Mouse (Mus musculus): ENCODE data around the gene Lmbr1l. TPM values are rescaled to one million over a fixed set of nuclear protein-coding genes. Genes with fewer than 3 reads are reported as not detected.
A peak's percentile ranks its signal among the peaks of the same experiment; 100 is the strongest.

The Lmbr1l gene
- polyA plus RNA-seq, 1 experiment from 2014 or later = 28.3 TPM

DNA sequence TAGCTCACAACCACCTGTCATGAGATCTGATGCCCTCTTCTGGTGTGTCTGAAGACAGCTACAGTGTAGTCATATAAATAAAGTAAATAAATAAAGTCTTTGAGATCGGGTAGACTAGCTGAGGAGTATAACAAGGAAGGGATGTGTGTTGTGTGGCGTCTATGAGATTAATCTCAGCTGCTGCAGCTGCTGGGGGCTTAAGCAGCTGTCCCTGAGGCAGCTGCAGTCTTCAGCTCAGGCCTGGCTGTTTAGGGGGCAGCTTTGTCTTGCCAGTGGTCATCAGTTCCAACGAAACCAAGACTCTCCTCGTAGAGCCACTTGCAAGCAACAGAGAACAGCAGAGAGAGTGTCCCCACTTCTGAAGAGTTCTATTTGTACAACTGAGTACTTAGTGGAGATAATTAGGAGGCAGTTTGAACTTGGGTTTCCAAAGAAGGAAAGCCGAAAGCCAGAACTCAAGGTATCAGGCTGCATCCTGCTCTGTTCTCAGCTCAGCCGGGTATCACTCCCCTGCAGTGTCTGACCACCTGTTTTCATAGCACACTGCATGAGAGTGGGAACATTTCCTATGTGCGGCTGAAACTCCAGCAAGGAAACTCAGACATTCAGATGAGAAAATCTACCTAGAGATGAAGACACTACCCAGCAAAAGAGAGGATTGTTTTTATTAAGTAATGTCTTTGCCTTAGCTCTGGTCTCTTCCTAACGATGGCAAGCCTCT, 31.2 kb downstream of the Lmbr1l start:
- 72% methylated on average over 8 of the region's 8 CpGs for WGBS
- no peaks in the 10 kb centered on the region for H3K9me3 ChIP-seq (replicated peaks)
- H3K4me1 ChIP-seq = peaks cover 15% of the 10 kb centered on the region
- DNase-seq (ENCODE audit: low spot score) = no peak
- H3K27me3 ChIP-seq (ENCODE audit: low read depth, poor library complexity, severe bottlenecking) = peaks cover 14% of the 10 kb centered on the region
- H3K36me3 ChIP-seq = no peaks in the 10 kb centered on the region
- H3K27ac ChIP-seq = no peak overlapping the region
- H3K4me3 ChIP-seq = no peak overlapping the region

DNA sequence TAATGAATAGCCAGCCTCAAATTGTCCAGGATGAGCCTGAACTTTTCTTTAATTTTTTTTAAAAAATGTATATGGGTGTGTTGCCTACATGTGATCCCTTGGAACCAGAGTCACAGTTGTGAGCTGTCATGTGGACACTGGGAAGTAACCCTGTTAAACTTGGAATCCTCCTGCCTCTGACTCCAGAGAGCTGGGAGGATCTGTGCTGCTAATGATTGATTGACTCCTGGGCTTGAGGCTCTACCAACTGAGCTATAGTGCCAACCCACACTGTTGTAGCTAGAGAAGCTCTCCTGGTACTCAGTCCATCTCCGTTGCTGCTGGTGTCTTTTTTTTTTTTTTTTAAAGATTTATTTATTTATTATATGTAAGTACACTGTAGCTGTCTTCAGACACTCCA, 33.9 kb downstream of the Lmbr1l start:
- DNase-seq (ENCODE audit: low spot score) = no peak
- WGBS = 81% methylated on average over 1 of the region's 1 CpGs
- peaks cover 31% of the 10 kb centered on the region for H3K4me1 ChIP-seq
- no peak overlapping the region for H3K4me3 ChIP-seq
- H3K27me3 ChIP-seq (ENCODE audit: low read depth, poor library complexity, severe bottlenecking) = no peaks in the 10 kb centered on the region
- no peak overlapping the region for H3K27ac ChIP-seq
- H3K9me3 ChIP-seq (replicated peaks) = no peaks in the 10 kb centered on the region
- H3K36me3 ChIP-seq = peaks cover 6% of the 10 kb centered on the region

DNA sequence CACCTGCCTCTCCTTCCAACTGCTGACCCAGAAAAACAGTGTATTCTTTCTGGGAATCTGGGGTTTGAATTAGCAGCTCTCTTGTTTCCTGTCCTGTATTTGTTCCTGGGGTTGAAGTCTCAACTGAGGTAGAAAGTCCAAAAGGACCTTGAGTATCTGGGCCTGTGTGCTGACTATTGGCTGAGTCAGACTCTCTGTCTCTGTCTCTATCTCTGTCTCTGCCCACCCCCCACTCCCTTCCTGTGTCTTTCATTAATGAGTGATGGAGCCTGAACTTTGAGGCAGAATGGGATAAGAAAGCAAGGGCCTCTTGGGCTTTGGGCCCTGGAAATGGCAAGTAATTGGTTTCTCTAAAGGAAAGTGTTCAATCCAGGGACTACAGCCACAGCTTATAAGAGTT, 34.4 kb downstream of the Lmbr1l start:
- Histone ChIP-seq H3K9me3 (replicated peaks) (no peaks in the 10 kb centered on the region), H3K4me3 (no peak overlapping the region), H3K27me3 (ENCODE audit: low read depth, poor library complexity, severe bottlenecking) (no peaks in the 10 kb centered on the region), H3K36me3 (peaks cover 11% of the 10 kb centered on the region), H3K27ac (no peak overlapping the region), H3K4me1 (peaks cover 31% of the 10 kb centered on the region)
- no peak for DNase-seq (ENCODE audit: low spot score)

DNA sequence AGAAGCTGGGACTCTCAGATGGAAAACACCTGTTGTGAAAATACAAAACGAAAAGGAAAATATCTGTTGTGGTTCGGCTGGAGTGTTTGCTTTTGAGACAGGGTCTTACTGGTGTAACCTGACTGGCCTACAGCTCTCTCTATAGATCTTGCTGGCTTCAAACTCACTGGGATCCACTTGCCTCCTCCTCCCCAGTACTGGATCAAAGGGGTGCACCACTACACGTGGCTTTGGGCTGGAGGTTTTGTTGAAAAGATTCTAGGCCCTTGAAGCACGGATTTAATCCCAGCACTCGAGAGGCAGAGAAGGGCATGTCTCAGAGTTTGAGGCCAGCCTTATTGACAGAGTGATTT, 36.4 kb downstream of the Lmbr1l start:
- H3K9me3 ChIP-seq (replicated peaks) = no peaks in the 10 kb centered on the region
- peaks cover 22% of the 10 kb centered on the region for H3K36me3 ChIP-seq
- H3K4me3 ChIP-seq = peak overlapping the region; percentile 77
- peaks cover 31% of the 10 kb centered on the region for H3K4me1 ChIP-seq
- H3K27ac ChIP-seq = peak overlapping the region; percentile 92
- 17% methylated on average over 5 of the region's 5 CpGs for WGBS
- no peaks in the 10 kb centered on the region for H3K27me3 ChIP-seq (ENCODE audit: low read depth, poor library complexity, severe bottlenecking)
- DNase-seq (ENCODE audit: low spot score) = no peak

DNA sequence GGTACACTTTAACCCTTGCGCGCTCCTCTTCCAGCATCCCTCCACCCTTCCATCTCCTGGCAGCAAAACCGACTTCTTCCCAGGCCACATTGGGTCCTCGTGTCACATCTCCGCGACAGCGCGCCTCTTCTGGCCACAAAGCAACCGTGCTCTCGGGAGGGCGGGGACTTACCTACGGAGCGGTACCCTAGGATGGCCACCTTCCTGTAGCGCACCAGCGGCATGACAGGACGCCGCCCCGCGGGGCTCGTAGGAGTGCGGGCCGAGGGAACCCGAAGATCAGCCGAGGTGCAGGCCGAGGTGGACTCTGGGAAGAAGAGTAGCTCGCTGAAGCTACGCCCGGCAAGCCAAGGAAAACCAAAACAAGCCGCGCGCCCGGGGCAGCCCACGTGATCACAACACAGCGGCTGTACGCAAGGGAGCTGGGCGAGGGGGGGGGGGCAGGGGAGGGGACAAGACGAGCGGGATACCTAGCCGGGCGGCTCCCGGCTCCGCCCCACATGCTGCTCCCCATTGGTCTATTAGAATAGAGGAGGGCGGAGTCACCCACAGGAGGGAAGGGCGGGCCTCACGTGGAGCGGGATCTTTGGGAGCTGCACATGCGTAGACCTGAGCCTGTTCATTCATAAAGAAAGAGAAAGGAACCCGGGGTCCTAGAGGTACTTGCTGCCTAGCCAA, 36.9 kb downstream of the Lmbr1l start:
- peak; percentile 96 for DNase-seq (ENCODE audit: low spot score)
- Histone ChIP-seq H3K27ac (peak overlapping the region; percentile 92), H3K4me3 (peak overlapping the region; percentile 77), H3K27me3 (ENCODE audit: low read depth, poor library complexity, severe bottlenecking) (no peaks in the 10 kb centered on the region), H3K36me3 (peaks cover 26% of the 10 kb centered on the region), H3K9me3 (replicated peaks) (no peaks in the 10 kb centered on the region), H3K4me1 (peaks cover 31% of the 10 kb centered on the region)
- under 1% methylated on average over 48 of the region's 48 CpGs for WGBS

DNA sequence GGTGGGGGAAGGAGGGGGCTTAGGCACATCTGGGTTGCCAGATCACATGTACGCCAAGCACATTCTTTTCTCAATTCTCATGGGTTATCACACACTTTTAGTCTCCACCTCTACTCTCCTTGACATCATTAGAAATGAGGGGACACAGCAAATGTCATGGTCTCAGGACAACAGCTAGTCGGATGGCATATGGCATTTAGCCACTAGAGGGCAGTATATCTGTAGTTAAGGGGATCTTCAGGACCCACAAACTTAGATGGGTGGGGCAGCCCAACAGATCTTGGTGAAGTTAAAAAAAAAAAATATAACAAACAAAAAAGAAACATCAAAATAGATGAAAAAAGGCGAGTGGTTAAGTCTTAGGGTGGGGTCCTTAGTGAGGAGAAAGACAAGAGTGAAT, 40.7 kb downstream of the Lmbr1l start:
- Histone ChIP-seq H3K9me3 (replicated peaks) (no peaks in the 10 kb centered on the region), H3K27me3 (ENCODE audit: low read depth, poor library complexity, severe bottlenecking) (no peaks in the 10 kb centered on the region), H3K4me1 (peaks cover 30% of the 10 kb centered on the region), H3K36me3 (peaks cover 26% of the 10 kb centered on the region), H3K4me3 (no peak overlapping the region), H3K27ac (no peak overlapping the region)
- DNase-seq (ENCODE audit: low spot score) = no peak
- WGBS = 19% methylated on average over 3 of the region's 3 CpGs

DNA sequence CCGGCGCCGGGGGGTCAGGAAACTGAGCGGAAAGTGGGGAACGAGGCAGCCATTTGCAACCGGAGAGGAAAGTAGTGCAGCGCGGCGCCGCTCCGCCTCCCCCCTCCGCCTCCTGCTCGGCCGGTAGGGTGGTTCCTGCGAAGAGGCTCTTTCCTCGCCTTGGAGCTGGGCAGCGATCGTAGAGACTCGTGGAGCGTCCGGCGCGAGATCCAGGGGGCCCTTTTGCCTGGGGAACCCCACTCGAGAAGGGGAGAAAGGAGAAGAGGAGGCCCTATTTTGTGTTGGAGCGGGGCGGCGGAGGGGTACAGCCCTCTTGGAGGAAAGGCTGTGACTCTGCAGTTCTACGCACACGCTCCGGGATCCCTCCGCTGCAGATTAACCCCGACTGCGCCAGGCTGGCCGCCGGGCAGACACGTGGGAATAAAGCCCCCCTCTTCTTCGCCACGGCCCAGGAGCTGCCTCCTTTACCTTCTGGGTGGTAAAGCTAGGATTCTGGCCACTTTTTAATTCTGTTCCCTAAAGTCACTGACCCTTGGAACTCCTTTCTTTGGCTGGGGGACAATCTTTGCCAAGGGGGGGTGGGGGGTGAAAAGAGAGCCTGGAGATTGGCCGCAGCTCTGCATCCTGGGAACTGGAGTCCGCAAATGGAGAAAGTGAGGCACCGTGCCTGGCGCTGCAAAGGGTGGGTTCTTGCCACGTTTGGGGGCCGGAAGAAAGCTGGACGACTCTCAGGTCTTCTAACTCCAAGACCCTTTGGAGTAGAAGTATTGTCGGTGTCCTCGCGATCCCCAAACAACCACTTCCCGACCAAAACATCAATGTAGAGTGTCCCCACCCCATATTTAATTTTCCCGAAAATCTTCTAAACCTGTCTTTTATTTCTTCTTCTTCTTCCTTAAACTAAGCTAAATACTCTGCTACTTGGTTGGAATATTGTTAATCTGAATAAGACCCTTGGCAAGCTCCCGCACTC, 45.8 kb downstream of the Lmbr1l start:
- peaks cover 37% of the 10 kb centered on the region for H3K4me1 ChIP-seq
- 1% methylated on average over 48 of the region's 51 CpGs for WGBS
- no peaks in the 10 kb centered on the region for H3K9me3 ChIP-seq (replicated peaks)
- peaks cover 25% of the 10 kb centered on the region for H3K36me3 ChIP-seq
- H3K4me3 ChIP-seq = peak overlapping the region; percentile 99
- DNase-seq (ENCODE audit: low spot score) = peak; percentile 96
- peak overlapping the region; percentile 98 for H3K27ac ChIP-seq
- no peaks in the 10 kb centered on the region for H3K27me3 ChIP-seq (ENCODE audit: low read depth, poor library complexity, severe bottlenecking)

DNA sequence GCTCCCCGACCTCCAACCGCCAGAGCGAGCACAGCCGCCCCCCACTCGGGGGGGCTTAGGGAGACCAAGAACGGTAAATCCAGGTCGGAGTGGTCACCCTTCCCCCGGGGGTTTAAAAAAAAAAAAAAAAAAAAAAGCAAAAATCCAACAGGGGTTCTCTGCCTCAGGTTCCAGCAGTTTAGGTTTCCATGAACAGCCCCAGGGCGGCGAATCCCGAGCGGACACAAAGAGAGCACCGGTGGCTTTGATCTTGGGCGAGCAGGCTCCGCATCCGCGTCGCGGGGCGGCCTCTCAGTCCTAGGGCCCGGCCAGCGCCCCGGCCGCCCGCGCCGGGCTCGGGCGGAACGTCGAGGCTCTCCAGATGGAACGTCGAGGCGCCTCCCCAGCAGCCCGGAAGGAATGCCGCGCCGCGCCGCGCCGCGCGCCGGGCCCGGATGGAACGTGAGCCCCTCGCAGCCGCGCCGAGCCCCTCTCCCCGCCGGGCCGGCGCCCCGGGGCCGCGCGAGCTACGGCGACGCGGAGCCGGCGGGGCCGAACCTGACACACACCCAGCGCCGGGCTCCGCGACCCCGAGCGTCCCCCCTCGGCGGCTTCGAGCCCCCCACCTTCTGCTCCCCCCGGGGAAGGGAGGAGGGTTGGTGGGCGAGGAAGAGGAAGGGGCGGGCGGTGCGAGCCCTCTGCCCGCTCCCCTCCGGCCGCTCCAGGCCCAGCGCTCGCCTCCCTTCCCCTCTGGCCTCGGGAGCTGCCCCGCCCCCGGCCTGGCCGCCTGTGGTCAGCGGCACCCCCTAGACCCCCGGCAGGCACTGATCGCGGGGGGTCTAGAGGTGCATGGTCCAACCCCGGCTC, 46.7 kb downstream of the Lmbr1l start, which contains the start of gene Kmt2d:
Gene Kmt2d (minus strand): TSS at position 135 of the 846 bp plus-strand sequence.
- under 1% methylated on average over 87 of the region's 94 CpGs for WGBS
- peaks cover 39% of the 10 kb centered on the region for H3K4me1 ChIP-seq
- H3K4me3 ChIP-seq = peak within 1 kb of the TSS; percentile 99
- no peaks in the 10 kb centered on the region for H3K27me3 ChIP-seq (ENCODE audit: low read depth, poor library complexity, severe bottlenecking)
- no peak for DNase-seq (ENCODE audit: low spot score)
- peak within 1 kb of the TSS; percentile 98 for H3K27ac ChIP-seq
- H3K9me3 ChIP-seq (replicated peaks) = no peaks in the 10 kb centered on the region
- peaks cover 31% of the 10 kb centered on the region for H3K36me3 ChIP-seq

DNA sequence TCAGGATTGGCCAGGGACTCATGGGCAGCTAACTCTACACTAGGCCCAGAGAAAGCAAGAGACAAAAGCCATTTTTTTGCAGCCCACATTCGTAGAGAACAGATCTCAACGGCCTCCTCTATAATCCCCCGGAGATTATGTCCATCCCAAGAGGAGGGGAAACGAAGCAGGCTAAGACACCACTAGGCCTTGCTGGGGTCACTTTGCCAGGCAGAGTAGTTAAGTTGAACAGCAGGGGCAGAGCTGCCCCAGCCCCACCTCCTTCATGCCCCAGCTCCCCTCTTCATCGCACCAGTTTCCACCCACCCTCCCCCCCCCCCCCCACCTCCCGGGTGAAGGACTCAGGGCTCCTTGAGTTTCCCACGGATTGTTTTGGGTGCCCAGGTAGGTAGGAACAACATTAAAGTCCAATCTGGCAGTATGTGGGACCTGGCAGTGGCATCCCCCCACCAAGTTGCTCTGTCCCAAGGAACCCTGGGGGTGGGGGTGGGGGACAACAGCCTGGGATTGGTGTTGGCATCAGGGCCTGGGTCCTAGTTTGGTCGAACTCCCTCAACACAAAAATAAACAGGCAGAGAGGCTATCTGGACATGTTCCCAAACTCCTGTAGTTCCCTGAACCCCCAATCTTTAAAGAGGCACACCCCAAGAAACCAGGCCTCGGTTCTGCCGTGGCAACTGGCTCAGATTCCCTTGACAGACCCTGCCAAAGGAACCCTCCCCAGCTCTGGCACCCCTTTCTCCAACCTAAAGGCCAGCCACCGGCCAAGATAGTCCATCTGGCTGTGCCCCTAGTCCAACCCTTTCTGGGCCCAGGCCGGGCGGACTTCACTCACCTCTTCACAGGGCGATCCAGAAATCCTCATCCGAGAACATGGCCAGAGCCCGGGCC, 47.6 kb downstream of the Lmbr1l start:
- Histone ChIP-seq H3K9me3 (replicated peaks) (no peaks in the 10 kb centered on the region), H3K27ac (peak overlapping the region; percentile 98), H3K36me3 (peaks cover 39% of the 10 kb centered on the region), H3K27me3 (ENCODE audit: low read depth, poor library complexity, severe bottlenecking) (no peaks in the 10 kb centered on the region), H3K4me1 (peaks cover 39% of the 10 kb centered on the region), H3K4me3 (peak overlapping the region; percentile 99)
- WGBS = under 1% methylated on average over 16 of the region's 16 CpGs
- peak; percentile 63 for DNase-seq (ENCODE audit: low spot score)

DNA sequence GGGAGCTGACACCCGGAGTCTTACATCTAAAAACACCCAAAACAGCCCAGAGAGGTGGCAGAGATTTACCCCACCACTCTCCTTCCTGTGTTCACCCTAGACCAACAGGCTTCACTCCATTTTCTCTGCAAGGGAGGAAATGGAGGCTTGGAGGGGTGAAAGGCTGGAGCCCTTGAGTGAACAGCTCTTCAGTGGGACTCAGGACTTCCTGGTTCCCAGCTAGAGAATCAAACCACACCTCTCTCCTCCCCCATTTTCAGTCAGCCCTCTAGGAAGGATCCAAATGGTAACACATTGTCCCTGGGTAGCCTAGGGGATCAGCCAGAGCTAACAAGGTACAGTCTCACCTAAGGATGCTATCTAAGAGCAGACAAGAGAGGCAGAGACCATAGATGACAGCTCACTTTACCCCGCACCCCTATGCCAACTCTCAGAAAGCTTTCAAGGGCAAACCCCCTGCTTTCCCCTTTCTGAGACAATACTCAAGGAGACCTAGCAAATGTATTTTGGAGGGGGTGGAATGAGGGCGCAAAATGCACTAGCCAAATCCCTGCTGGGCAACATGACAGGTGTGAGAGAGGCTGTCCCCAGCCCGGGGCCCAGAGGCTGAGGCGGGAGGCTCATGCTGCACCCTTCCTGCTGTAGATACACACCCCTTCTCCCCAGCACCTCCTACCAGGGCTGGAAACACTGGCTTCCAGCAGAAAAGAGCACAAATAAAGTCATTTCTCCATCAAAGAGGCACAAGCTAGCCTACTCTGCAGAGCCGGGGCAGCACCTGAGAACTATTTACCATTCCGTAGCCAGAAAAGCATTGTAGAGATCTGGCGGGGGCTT, 48.5 kb downstream of the Lmbr1l start:
- peak overlapping the region; percentile 99 for H3K4me3 ChIP-seq
- H3K36me3 ChIP-seq = peaks cover 47% of the 10 kb centered on the region
- WGBS = 19% methylated on average over 8 of the region's 8 CpGs
- no peaks in the 10 kb centered on the region for H3K27me3 ChIP-seq (ENCODE audit: low read depth, poor library complexity, severe bottlenecking)
- H3K27ac ChIP-seq = peak overlapping the region; percentile 98
- no peaks in the 10 kb centered on the region for H3K9me3 ChIP-seq (replicated peaks)
- DNase-seq (ENCODE audit: low spot score) = no peak
- peaks cover 39% of the 10 kb centered on the region for H3K4me1 ChIP-seq

All from limb, embryonic 10.5 days (tissue).